Mouse (Mus musculus) heart, postnatal 0 days (tissue): ENCODE data around the gene Sdf4. TPM values are rescaled to one million over a fixed set of nuclear protein-coding genes. Genes with fewer than 3 reads are reported as not detected.
A peak's percentile ranks its signal among the peaks of the same experiment; 100 is the strongest.

Experiments used
- ATAC-seq: fragments of 200-750 bp; cut with Nextera tagmentation; 2 replicates; pipeline ENCODE4 v1.8.0; 2017; ENCODE audit warnings: low read depth, moderate number of reproducible peaks, moderate library complexity; ENCODE audit not compliant: insufficient read depth
- DNase-seq: peaks from one replicate; pipeline ENCODE4 v3.0.0-alpha.2; 2016; ENCODE audit warnings: low spot score
- H3K27ac ChIP-seq: fragments of 300-500 bp; sonication (generic); 2 replicates; pipeline ENCODE4 v1.5.1; 2014; ENCODE audit warnings: low read depth, mild to moderate bottlenecking
- H3K27me3 ChIP-seq: fragments of 300-500 bp; sonication (generic); 2 replicates; pipeline ENCODE4 v1.6.1; 2014; ENCODE audit warnings: low read length, mixed read lengths; ENCODE audit not compliant: control insufficient read depth, insufficient read depth
- H3K36me3 ChIP-seq: fragments of 300-500 bp; sonication (generic); replicated peaks from 2 replicates; pipeline ENCODE4 v1.6.1; 2014; ENCODE audit warnings: low read length, mixed read lengths; ENCODE audit not compliant: control insufficient read depth, insufficient read depth
- H3K4me1 ChIP-seq: fragments of 300-500 bp; sonication (generic); 2 replicates; pipeline ENCODE4 v1.6.1; 2014; ENCODE audit warnings: antibody characterized with exemption; ENCODE audit not compliant: control insufficient read depth, insufficient read depth
- H3K4me2 ChIP-seq: fragments of 300-500 bp; sonication (generic); 2 replicates; pipeline ENCODE4 v1.6.1; 2014; ENCODE audit warnings: low read depth, mild to moderate bottlenecking, low read length, moderate library complexity
- H3K4me3 ChIP-seq: fragments of 300-500 bp; sonication (generic); 2 replicates; pipeline ENCODE4 v1.5.1; 2014; ENCODE audit warnings: low read depth, low read length
- H3K9ac ChIP-seq: fragments of 300-500 bp; sonication (generic); replicated peaks from 2 replicates; pipeline ENCODE4 v1.6.1; 2014; ENCODE audit warnings: low read depth, low read length, mixed read lengths
- H3K9me3 ChIP-seq: fragments of 300-500 bp; sonication (generic); replicated peaks from 2 replicates; pipeline ENCODE4 v1.6.1; 2016; ENCODE audit warnings: low read length; ENCODE audit not compliant: control insufficient read depth
- CTCF ChIP-seq: IDR thresholded peaks from 2 replicates; pipeline ENCODE4 v1.5.1; 2016; ENCODE audit warnings: antibody characterized with exemption, control low read depth, low read depth
- EP300 ChIP-seq: IDR thresholded peaks from 2 replicates; pipeline ENCODE4 v1.6.1; 2016; ENCODE audit warnings: antibody characterized with exemption, low read depth
- WGBS: fragments of 180-500 bp; shearing (Covaris S2); extraction: QIAGEN DNeasy Blood & Tissue Kit; methylation state at CpG from one replicate; pipeline ENCODE4 v1.1.7; 2014; 5-methylcytosine and 5-hydroxymethylcytosine counted together
- polyA plus RNA-seq: library from polyadenylated mRNA; unstranded; fragments of >200 nt; fragmentation: Nextera tagmentation; extraction: Ambion mirVana; gene quantifications from 2 replicates; pipeline ENCODE4 v1.2.1, GENCODE M21; 2015
- total RNA-seq: library from RNA; depleted of rRNA; stranded (reverse); fragments of >200 nt; gene quantifications from 2 replicates; pipeline ENCODE4 v1.2.3, GENCODE M21; 2014; ENCODE audit warnings: low replicate concordance

Sdf4 gene
- total and polyA plus RNA-seq, 2 experiments from 2014 or later: 105 to 114 TPM

DNA sequence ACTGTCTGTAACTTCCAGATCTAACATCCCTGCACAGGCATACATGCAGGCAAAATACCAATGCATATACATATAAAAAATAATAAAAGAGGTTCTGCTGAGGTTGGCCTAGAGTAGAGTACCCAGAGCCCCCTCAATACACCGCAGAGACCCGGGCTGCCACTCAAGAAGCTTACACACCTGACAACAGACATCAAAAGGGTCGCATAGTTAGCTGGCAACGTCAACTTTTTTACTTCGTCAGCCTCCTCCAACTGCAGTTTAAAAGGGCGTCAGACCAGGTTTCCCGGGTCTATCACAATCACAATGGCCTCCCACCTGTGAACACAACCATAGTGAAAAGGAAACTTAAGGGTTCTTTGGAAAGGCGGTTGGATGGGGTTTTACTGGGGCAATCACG lies 30.8 kb downstream of the Sdf4 start:
- Histone ChIP-seq H3K27me3 (no peaks in the 10 kb centered on the region), H3K4me1 (peaks cover 10% of the 10 kb centered on the region; the same call in 1 of the 2 replicates), H3K9me3 (no peaks in the 10 kb centered on the region), H3K27ac (no peak overlapping the region), H3K4me2 (no peak overlapping the region), H3K9ac (no peak overlapping the region), H3K4me3 (no peak overlapping the region), H3K36me3 (no peaks in the 10 kb centered on the region; the same call in 1 of the 2 replicates)
- ATAC-seq (no peak), DNase-seq (no peak)
- no peak for TF ChIP-seq EP300
- no peak for TF ChIP-seq CTCF
- WGBS: 85% methylated on average over 9 of the region's 9 CpGs

DNA sequence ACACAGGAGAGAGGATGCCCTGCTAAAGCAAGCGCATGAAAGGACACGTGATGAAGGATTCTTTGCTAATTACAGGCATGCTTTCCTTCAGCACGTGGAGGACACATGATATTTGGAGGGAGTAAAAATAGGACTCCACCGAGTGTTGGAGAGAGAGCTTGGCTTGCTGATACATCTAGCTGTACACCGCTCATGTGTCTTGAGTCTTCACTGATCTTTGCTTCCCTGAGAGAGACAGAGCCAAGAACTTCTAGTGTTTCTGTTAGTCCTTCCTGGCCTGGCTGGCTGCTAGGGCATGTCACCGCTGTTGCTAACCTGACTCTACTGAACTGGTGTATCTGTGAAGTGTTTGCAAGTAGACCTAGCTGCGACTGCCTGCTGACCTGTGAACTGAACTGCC lies 31.5 kb downstream of the Sdf4 start:
- Histone ChIP-seq H3K9me3 (no peaks in the 10 kb centered on the region), H3K9ac (no peak overlapping the region), H3K4me2 (no peak overlapping the region), H3K4me1 (peaks cover 10% of the 10 kb centered on the region; the same call in 1 of the 2 replicates), H3K4me3 (no peak overlapping the region), H3K27ac (peak overlapping the region; percentile 28; the same call in 1 of the 2 replicates), H3K27me3 (no peaks in the 10 kb centered on the region), H3K36me3 (no peaks in the 10 kb centered on the region; the same call in 1 of the 2 replicates)
- ATAC-seq (peak; percentile 62), DNase-seq (peak; percentile 20)
- WGBS: 58% methylated on average over 7 of the region's 7 CpGs
- no peak for TF ChIP-seq EP300
- TF ChIP-seq CTCF: no peak

DNA sequence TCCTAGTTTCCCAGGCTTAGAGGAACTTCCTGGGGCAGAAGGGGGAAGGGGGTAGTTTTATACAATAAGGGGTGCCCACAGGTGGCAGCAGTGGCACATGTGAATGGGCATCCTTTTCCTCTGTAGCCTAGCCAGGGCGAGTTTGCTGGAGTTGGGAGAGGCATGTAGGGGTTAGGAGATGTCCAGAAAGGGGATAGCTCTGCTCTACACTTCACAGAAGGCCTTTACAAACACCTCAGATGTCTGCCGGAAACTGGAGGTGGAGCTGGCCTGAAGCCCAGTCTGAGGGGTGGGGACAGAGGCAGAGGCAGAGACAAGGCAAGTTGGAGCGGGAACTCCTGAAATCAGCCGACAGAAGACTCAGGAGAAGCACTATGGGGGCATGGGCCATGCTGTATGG lies 33.3 kb downstream of the Sdf4 start, which contains the start of gene Tnfrsf18:
TSS of gene Tnfrsf18 (plus strand) at position 152 of the 400 bp plus-strand sequence.
- Histone ChIP-seq H3K9me3 (no peaks in the 10 kb centered on the region), H3K4me3 (no peak within 1 kb of the TSS), H3K27me3 (no peaks in the 10 kb centered on the region), H3K27ac (peak within 1 kb of the TSS; percentile 18; the same call in 1 of the 2 replicates), H3K9ac (no peak within 1 kb of the TSS), H3K4me2 (no peak within 1 kb of the TSS; the same call in 1 of the 2 replicates), H3K4me1 (peaks cover 19% of the 10 kb centered on the region), H3K36me3 (peaks cover 3% of the 10 kb centered on the region; the same call in 1 of the 2 replicates)
- ATAC-seq: peak; percentile 19; the same call in 1 of the 2 replicates
- WGBS: 4% methylated on average over 4 of the region's 4 CpGs
- TF ChIP-seq EP300 (no peak), CTCF (peak; percentile 44)
- peak; percentile 33 for DNase-seq

DNA sequence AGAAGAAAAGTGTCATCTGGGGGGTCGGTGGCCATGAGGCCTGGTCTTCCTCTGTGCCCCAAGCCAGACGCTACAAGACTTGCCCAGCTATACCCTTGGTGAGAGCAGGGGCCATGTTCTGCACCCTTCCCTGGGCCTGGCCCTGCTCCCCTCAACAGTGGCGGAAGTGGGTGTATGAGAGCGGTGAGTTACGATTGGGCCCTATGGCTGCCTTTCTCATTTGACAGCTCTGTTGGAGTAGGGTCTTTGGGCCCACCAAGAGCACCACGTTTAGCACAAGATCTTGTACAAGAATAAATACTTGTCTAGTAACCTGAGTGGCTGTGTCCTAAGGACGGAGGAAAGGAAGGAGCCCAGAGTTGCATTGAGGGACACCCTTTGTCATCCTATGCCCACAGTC lies 35.9 kb downstream of the Sdf4 start:
- H3K9ac ChIP-seq: no peak overlapping the region
- WGBS: 90% methylated on average over 7 of the region's 7 CpGs
- no peaks in the 10 kb centered on the region for H3K27me3 ChIP-seq
- no peak for DNase-seq
- peaks cover 3% of the 10 kb centered on the region; the same call in 1 of the 2 replicates for H3K36me3 ChIP-seq
- H3K4me3 ChIP-seq: no peak overlapping the region
- H3K9me3 ChIP-seq: no peaks in the 10 kb centered on the region
- TF ChIP-seq EP300: no peak
- no peak for TF ChIP-seq CTCF
- no peak overlapping the region for H3K27ac ChIP-seq
- H3K4me1 ChIP-seq: peaks cover 33% of the 10 kb centered on the region
- no peak overlapping the region for H3K4me2 ChIP-seq
- ATAC-seq: no peak

DNA sequence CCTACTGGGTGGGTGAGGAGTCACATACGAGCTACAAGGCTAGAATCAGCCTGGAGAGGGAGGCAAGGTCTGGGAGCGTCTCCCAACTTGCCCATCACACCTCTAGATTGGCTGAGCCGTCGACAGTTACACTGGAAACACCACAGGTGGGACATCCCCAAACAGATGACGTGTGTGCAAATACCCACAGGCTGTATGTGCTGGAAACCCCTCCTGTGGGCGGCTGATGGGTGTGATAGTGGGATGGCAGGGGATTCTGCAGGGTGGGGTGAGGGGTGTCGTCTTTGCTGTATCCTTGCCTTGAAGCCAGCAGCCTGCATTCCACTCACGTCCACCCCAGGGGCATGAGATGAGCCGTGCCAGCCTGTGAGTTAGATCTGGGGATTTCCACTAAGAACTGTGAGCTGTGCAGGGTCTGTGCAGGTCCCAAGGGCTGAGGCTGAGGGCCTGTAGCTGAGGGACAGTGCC lies 38.0 kb downstream of the Sdf4 start:
- WGBS: 33% methylated on average over 9 of the region's 9 CpGs
- Histone ChIP-seq H3K4me2 (peak overlapping the region; percentile 84), H3K4me1 (peaks cover 31% of the 10 kb centered on the region), H3K36me3 (peaks cover 3% of the 10 kb centered on the region; the same call in 1 of the 2 replicates), H3K27ac (peak overlapping the region; percentile 91; the same call in 1 of the 2 replicates), H3K4me3 (peak overlapping the region; percentile 57), H3K9ac (peak overlapping the region; percentile 58), H3K9me3 (no peaks in the 10 kb centered on the region), H3K27me3 (peaks cover 2% of the 10 kb centered on the region)
- no peak for TF ChIP-seq CTCF
- no peak for TF ChIP-seq EP300
- no peak for DNase-seq
- no peak for ATAC-seq

DNA sequence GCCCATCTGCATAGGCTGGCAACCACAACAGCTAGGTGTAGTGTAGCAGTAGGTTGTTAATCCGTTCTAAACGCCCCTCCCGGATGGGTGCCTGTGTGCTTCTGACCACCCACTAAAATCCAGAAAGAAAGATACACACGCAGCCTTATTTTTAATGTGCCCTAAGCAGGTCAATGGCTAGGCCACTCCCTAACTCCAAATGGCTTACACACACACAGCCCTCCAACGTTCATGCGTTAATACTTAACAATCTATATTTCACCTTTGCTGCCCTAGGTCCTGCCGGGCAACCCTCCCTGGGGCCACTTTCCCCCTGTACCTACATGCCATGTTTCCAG lies 38.6 kb downstream of the Sdf4 start:
- Histone ChIP-seq H3K9ac (peak overlapping the region; percentile 58), H3K4me2 (peak overlapping the region; percentile 84), H3K4me1 (peaks cover 25% of the 10 kb centered on the region), H3K27me3 (peaks cover 7% of the 10 kb centered on the region), H3K36me3 (peaks cover 3% of the 10 kb centered on the region; the same call in 1 of the 2 replicates), H3K9me3 (no peaks in the 10 kb centered on the region), H3K4me3 (peak overlapping the region; percentile 57), H3K27ac (peak overlapping the region; percentile 91)
- DNase-seq (no peak), ATAC-seq (peak; percentile 17; the same call in 1 of the 2 replicates)
- no peak for TF ChIP-seq EP300
- no peak for TF ChIP-seq CTCF
- WGBS: 3% methylated on average over 7 of the region's 7 CpGs
